Comparison of ENCODE assay signal across 9 mouse cellular contexts in genomic region chr14:13917630-13918029, GRCm38 (mm10). TPM values are rescaled to one million over a fixed set of nuclear protein-coding genes. Genes with fewer than 3 reads are reported as not detected.
DNase-seq lines count a peak whose midpoint lies in the region; ATAC-seq and TF ChIP-seq lines count a peak whose summit lies in the region.
"Had no signal": no experiment of that assay in that cellular context is flagged by ENCODE, and none has a peak within 500 bp of the region (broad histone marks: within the 10 kb centered on the region; RNA-seq: fewer than 3 reads in every experiment).

No protein-coding gene starts in this region.

- H3K36me3 ChIP-seq in E14TG2a.4 (ENCODE audit: insufficient read depth, low read length) = 0 out of 2 replicates have a peak, but pooled peaks cover 5% of the 10 kb centered on the region
- no peaks in the 10 kb centered on the region for H3K36me3 ChIP-seq in forebrain, embryonic 15.5 days
- H3K36me3 ChIP-seq in intestine, postnatal 0 days (ENCODE audit: control insufficient read depth, insufficient read depth) = no peaks in the 10 kb centered on the region
- H3K36me3 ChIP-seq: heart, embryonic 13.5 days had no signal

- H3K4me2 ChIP-seq in forebrain, embryonic 15.5 days (replicated peaks) = no peak overlapping the region
- no peak overlapping the region for H3K4me2 ChIP-seq in intestine, postnatal 0 days (replicated peaks; ENCODE audit: low read depth)
- H3K4me2 ChIP-seq: heart, embryonic 13.5 days had no signal

- peaks cover 16% of the 10 kb centered on the region for H3K4me1 ChIP-seq in E14TG2a.4 (replicated peaks; ENCODE audit: low read depth, low read length)
- no peaks in the 10 kb centered on the region for H3K4me1 ChIP-seq in forebrain, embryonic 15.5 days
- H3K4me1 ChIP-seq in intestine, postnatal 0 days (replicated peaks; ENCODE audit: control insufficient read depth, insufficient read depth, low read length) = no peaks in the 10 kb centered on the region
- H3K4me1 ChIP-seq: heart, embryonic 13.5 days had no signal

- peak; percentile 60 for TF ChIP-seq CTCF in E14TG2a.4 (conservative IDR thresholded peaks at IDR 0.05; ENCODE audit: low read length)
- peak; percentile 93 for TF ChIP-seq CTCF in intestine, postnatal 0 days (IDR thresholded peaks at IDR 0.05; ENCODE audit: low read depth)

- no peaks in the 10 kb centered on the region for H3K27me3 ChIP-seq in E14TG2a.4 (ENCODE audit: insufficient read depth, low read length)
- no peaks in the 10 kb centered on the region for H3K27me3 ChIP-seq in forebrain, embryonic 15.5 days
- H3K27me3 ChIP-seq in intestine, postnatal 0 days (replicated peaks; ENCODE audit: control insufficient read depth, insufficient read depth, low read length) = no peaks in the 10 kb centered on the region
- H3K27me3 ChIP-seq: heart, embryonic 13.5 days had no signal

- peak; percentile 75 for DNase-seq in 3T3-L1 (ENCODE audit: low read depth, low spot score)
- DNase-seq in c-Kit-positive CD71-positive TER-119-positive erythroid progenitor cells, embryonic 14.5 days (ENCODE audit: low spot score) = peak; percentile 42
- DNase-seq in left cerebral cortex, postnatal 14 days (ENCODE audit: low spot score in 2 of 2) = peak; percentile 82 to 83
- peak; percentile 4 to 22 for DNase-seq in natural killer cell, adult 2 months (ENCODE audit: low spot score in 2 of 2)
- DNase-seq in thymus, postnatal 14 days = peak; percentile 51

- intact Hi-C loops in left cerebral cortex, postnatal 14 days (cut with DNase I) = loop anchor here (2.0 kb wide), 1 partner anchor 561 kb away; no protein-coding TSS in a partner anchor

- peaks cover 25% of the 10 kb centered on the region for H3K9me3 ChIP-seq in E14TG2a.4 (ENCODE audit: low read length)
- H3K9me3 ChIP-seq in forebrain, embryonic 15.5 days = no peaks in the 10 kb centered on the region
- H3K9me3 ChIP-seq in intestine, postnatal 0 days (ENCODE audit: control insufficient read depth) = no peaks in the 10 kb centered on the region
- H3K9me3 ChIP-seq: heart, embryonic 13.5 days had no signal

- WGBS in forebrain, embryonic 15.5 days = 26% methylated on average over 3 of the region's 3 CpGs
- 33% methylated on average over 3 of the region's 3 CpGs for WGBS in intestine, postnatal 0 days

- H3K9ac ChIP-seq in forebrain, embryonic 15.5 days (replicated peaks) = no peak overlapping the region
- no peak overlapping the region for H3K9ac ChIP-seq in intestine, postnatal 0 days (ENCODE audit: low read depth, low read length)
- H3K9ac ChIP-seq: heart, embryonic 13.5 days had no signal

- ATAC-seq in forebrain, embryonic 15.5 days (replicated peaks) = peak; percentile 81
- no peak for ATAC-seq in intestine, postnatal 0 days

- H3K4me3 ChIP-seq in E14TG2a.4 (replicated peaks; ENCODE audit: low read length) = no peak overlapping the region
- H3K4me3 ChIP-seq in forebrain, embryonic 15.5 days = no peak overlapping the region
- no peak overlapping the region for H3K4me3 ChIP-seq in intestine, postnatal 0 days (ENCODE audit: low read depth, low read length)
- H3K4me3 ChIP-seq: heart, embryonic 13.5 days had no signal

- no peak overlapping the region for H3K27ac ChIP-seq in forebrain, embryonic 15.5 days (replicated peaks)
- no peak overlapping the region for H3K27ac ChIP-seq in intestine, postnatal 0 days (ENCODE audit: low read depth, low read length)
- H3K27ac ChIP-seq: heart, embryonic 13.5 days had no signal

RNA-seq across cellular contexts. Expression of gene Gm281, which starts 3.4 kb away (rescaled TPM):
- polyA plus RNA-seq in forebrain, embryonic 15.5 days (2015; fragmentation: Nextera tagmentation; extraction: Ambion mirVana) = not detected in 2 replicates
- 0.05 TPM in 1 of 2 replicates, not detected in the other for polyA plus RNA-seq in intestine, postnatal 0 days (2015; fragmentation: Nextera tagmentation; extraction: Ambion mirVana)
- not detected for total RNA-seq in left cerebral cortex, postnatal 14 days (2021)
- polyA plus RNA-seq: heart, embryonic 13.5 days had no signal

RNA-seq across cellular contexts. Expression of gene Atxn7, which starts 43.6 kb away (rescaled TPM):
- polyA plus RNA-seq in forebrain, embryonic 15.5 days (2015; fragmentation: Nextera tagmentation; extraction: Ambion mirVana) = 4.0 and 5.7 TPM in 2 replicates
- 3.8 and 4.8 TPM in 2 replicates for polyA plus RNA-seq in intestine, postnatal 0 days (2015; fragmentation: Nextera tagmentation; extraction: Ambion mirVana)
- total RNA-seq in left cerebral cortex, postnatal 14 days (2021) = 10 to 100 TPM; 20.0 to 20.3 TPM

RNA-seq across cellular contexts. Expression of gene Thoc7, which starts 44.0 kb away (rescaled TPM):
- polyA plus RNA-seq in forebrain, embryonic 15.5 days (2015; fragmentation: Nextera tagmentation; extraction: Ambion mirVana) = 168 and 169 TPM in 2 replicates
- polyA plus RNA-seq in intestine, postnatal 0 days (2015; fragmentation: Nextera tagmentation; extraction: Ambion mirVana) = 151 and 155 TPM in 2 replicates
- 100 to 1,000 TPM in 1 of 2 experiments, 10 to 100 TPM in 1; 97.1 to 102 TPM for total RNA-seq in left cerebral cortex, postnatal 14 days (2021)

Comparison
In these comparisons a context has a peak if more than half of its experiments do, and no peak if none do; other contexts are left out.
1. DNase-seq: peak in every context shown above with its lines; median percentile 82 in left cerebral cortex, postnatal 14 days; 75 in 3T3-L1; 51 in thymus, postnatal 14 days; 42 in c-Kit-positive CD71-positive TER-119-positive erythroid progenitor cells, embryonic 14.5 days; 13 in natural killer cell, adult 2 months.